Mouse (Mus musculus): ENCODE data around the gene Ssb.

GRCm38 (mm10) chr2:69861485-69862091 is at the start of gene Ssb:
- TF ChIP-seq CTCF (IDR thresholded peaks at IDR 0.05; ENCODE audit: low read depth, low read length) (no peak), POLR2A (IDR thresholded peaks at IDR 0.05; ENCODE audit: insufficient read depth, low read length) (peak; percentile 70)
